Mouse (Mus musculus): ENCODE measurements around the gene Sgcb. TPM values are rescaled to one million over a fixed set of nuclear protein-coding genes. Genes with fewer than 3 reads are reported as not detected.

Sgcb gene
- polyA plus RNA-seq, 1 experiment from 2014 or later: 22.8 TPM

DNA sequence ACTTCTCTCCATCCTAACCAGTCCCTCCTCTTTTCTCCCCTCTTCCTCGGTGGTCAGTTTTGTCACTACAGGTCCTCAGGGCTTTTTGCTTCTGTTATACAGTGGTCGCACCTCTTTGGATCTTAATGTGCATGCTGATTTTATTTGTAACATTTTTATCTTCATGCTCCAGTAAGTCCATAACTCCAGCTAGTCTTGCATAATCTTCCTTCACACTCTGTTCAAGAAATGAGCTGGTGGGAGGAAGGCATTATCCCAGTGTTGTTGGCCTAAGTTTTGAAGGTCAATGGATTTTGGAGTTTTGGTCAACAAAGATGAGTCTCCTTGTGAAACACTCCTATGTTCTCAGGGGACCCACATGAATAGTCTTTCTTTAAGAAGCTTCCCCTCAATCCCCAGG, 20.3 kb upstream of the Sgcb start:
- H3K9me3 ChIP-seq: no peaks in the 10 kb centered on the region
- no peak overlapping the region for H3K27ac ChIP-seq
- no peak overlapping the region for H3K4me3 ChIP-seq
- 80% methylated on average over 2 of the region's 2 CpGs for WGBS
- DNase-seq (ENCODE audit: low spot score): no peak
- 0 out of 2 replicates have a peak, but pooled peaks cover 3% of the 10 kb centered on the region for H3K4me1 ChIP-seq
- no peaks in the 10 kb centered on the region; the same call in 1 of the 2 replicates for H3K27me3 ChIP-seq (ENCODE audit: insufficient read depth, poor library complexity, severe bottlenecking)
- no peaks in the 10 kb centered on the region for H3K36me3 ChIP-seq

DNA sequence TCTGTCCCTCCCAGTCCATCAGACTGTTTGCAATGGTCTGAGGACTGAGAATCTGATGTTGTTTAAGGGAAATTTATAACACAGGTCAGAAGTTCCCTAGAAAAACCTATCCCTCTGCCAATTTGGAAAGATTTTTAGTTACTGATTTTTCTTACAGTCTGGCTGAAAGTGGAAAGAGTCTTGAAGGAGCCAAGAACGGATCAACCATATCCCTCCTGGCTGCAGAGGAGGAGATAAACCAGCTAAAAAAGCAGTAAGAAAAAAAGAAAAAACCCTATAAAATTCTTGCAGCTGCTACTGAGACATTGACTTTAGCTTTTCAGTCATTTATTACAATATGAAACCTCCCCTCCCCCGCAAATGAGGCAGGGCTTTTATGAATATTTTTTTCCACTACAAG, 19.1 kb upstream of the Sgcb start:
- WGBS: 79% methylated on average over 2 of the region's 2 CpGs
- DNase-seq (ENCODE audit: low spot score): no peak
- Histone ChIP-seq H3K27ac (no peak overlapping the region), H3K4me3 (no peak overlapping the region), H3K4me1 (0 out of 2 replicates have a peak, but pooled peaks cover 3% of the 10 kb centered on the region), H3K9me3 (no peaks in the 10 kb centered on the region), H3K36me3 (no peaks in the 10 kb centered on the region), H3K27me3 (ENCODE audit: insufficient read depth, poor library complexity, severe bottlenecking) (peaks cover 4% of the 10 kb centered on the region; the same call in 1 of the 2 replicates)

DNA sequence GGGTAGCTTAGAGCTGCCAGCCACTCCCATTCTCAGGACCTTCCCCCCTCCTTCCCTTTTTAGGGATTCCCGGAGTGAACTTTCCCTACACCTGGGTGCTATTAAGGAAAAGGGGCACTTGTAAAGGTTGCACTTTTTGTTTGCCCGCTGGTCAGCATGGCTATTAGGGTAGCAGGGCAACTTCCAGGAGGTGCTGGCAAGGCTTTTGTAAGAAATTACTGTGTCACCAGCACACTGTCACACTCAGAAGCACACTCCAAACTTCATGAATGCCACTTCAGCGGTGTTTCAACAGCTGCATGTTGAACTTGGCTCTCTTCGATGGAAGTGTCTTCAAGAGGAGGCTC, 4.2 kb upstream of the Sgcb start:
- Histone ChIP-seq H3K27ac (no peak overlapping the region), H3K36me3 (no peaks in the 10 kb centered on the region), H3K4me1 (peaks cover 22% of the 10 kb centered on the region), H3K4me3 (peak overlapping the region; percentile 65), H3K9me3 (no peaks in the 10 kb centered on the region), H3K27me3 (ENCODE audit: insufficient read depth, poor library complexity, severe bottlenecking) (peaks cover 76% of the 10 kb centered on the region)
- DNase-seq (ENCODE audit: low spot score): no peak
- 2% methylated on average over 4 of the region's 4 CpGs for WGBS

DNA sequence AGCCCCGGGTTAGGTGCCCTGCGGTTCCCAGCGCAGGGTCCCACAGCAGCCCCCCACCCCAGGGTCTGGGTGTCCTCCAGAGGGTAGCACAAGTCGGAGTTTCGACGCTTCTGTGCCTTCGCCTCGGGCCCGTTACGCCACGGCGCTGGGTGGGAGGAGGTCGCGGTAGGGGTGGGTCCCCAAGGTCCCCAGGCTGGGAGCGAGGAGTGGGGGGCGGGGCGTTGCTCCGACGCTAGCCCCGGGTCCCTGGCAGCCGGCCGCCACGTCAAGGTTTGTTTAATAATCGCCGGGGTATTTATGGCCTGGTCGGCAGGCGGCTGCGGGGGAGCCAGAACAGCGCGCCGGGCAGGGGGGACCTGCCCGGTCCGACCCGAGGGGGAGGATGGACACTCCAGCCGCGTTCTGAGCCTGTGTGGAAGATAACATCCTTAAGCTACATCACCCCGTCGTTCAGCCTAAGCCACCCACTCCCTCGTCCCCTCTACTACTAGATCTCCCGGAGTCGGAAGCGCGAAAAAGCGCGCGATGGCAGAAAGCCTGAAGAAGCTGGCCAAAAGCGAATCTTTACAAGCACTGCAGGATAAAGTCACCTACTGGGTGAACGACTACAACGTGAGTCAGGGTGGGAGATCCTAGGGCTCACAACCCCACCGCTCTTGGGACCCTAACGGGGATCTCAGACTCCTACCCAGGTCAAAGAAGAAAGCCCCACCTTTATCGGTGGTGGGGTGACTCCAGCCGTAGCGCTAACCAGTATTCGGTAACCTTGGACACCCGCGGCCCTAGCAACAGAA, 3.7 kb upstream of the Sgcb start, which contains the start of gene Spata18:
Gene Spata18, plus strand, starts transcription at position 319 of the 794 bp plus-strand sequence.
- under 1% methylated on average over 54 of the region's 57 CpGs for WGBS

DNA sequence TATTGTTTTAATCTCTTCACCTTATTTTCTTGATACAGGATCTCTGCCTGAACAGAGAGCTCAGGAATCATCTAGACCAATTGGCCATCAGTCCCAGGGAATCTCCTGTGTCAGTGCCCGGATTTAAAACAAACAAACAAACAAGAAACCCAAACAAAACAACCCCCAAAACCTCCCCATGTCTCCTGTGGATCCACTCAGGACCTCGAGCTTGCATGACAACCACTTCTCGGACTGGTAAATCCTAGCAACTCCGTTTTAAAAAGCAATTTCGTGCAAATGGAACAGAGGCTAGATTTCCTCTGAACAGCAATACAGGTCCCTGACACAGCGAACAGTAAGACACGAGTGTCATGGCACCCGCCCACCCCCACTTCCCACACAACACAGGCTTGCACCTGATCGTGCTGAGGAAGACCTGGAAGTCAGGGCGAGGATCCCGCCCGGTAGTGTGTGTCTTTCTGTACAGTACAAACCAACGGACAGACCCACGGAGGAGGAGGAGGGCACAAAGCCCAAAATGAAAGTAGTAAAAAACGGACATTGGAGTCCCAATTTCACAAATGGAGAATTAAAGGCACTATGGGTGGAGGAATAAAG, 2.9 kb upstream of the Sgcb start:
- H3K4me3 ChIP-seq: peak overlapping the region; percentile 65
- H3K27me3 ChIP-seq (ENCODE audit: insufficient read depth, poor library complexity, severe bottlenecking): peaks cover 79% of the 10 kb centered on the region
- no peaks in the 10 kb centered on the region for H3K9me3 ChIP-seq
- WGBS: 2% methylated on average over 15 of the region's 15 CpGs
- no peaks in the 10 kb centered on the region for H3K36me3 ChIP-seq
- H3K4me1 ChIP-seq: peaks cover 22% of the 10 kb centered on the region
- no peak overlapping the region for H3K27ac ChIP-seq
- no peak for DNase-seq (ENCODE audit: low spot score)

More for the DNA sequence above, 3.7 kb upstream of the Sgcb start, which contains the start of gene Spata18:
- Histone ChIP-seq H3K4me1 (peaks cover 22% of the 10 kb centered on the region), H3K27me3 (ENCODE audit: insufficient read depth, poor library complexity, severe bottlenecking) (peaks cover 80% of the 10 kb centered on the region), H3K9me3 (no peaks in the 10 kb centered on the region), H3K4me3 (peak within 1 kb of the TSS; percentile 65), H3K27ac (0 out of 2 replicates have a peak within 1 kb of the TSS, but pooled peaks have one; percentile 6), H3K36me3 (no peaks in the 10 kb centered on the region)
- DNase-seq (ENCODE audit: low spot score): no peak

DNA sequence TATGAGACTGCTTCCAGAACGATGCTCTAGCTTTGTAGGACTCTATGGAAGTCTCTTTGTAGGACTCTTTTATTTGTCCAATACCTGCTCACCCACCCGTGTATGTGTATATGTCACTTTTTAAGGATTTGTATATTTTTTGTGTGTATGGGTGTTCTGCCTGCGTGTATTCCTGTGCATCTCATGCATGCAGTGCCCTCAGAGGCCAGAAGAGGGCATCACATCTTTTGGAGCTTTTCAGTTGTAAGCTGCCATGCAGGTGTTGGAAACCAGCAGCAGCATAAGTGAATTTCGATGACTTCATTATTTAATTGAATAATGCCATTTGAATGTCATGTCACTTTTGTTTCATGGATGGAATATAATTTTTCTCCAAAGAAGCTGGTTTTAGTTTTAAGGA, 5.5 kb downstream of the Sgcb start:
- Histone ChIP-seq H3K4me3 (no peak overlapping the region), H3K27me3 (ENCODE audit: insufficient read depth, poor library complexity, severe bottlenecking) (0 out of 2 replicates have a peak, but pooled peaks cover 8% of the 10 kb centered on the region), H3K4me1 (peaks cover 11% of the 10 kb centered on the region; the same call in 1 of the 2 replicates), H3K27ac (no peak overlapping the region), H3K36me3 (peaks cover 17% of the 10 kb centered on the region; the same call in 1 of the 2 replicates), H3K9me3 (no peaks in the 10 kb centered on the region)
- 79% methylated on average over 4 of the region's 4 CpGs for WGBS
- no peak for DNase-seq (ENCODE audit: low spot score)

DNA sequence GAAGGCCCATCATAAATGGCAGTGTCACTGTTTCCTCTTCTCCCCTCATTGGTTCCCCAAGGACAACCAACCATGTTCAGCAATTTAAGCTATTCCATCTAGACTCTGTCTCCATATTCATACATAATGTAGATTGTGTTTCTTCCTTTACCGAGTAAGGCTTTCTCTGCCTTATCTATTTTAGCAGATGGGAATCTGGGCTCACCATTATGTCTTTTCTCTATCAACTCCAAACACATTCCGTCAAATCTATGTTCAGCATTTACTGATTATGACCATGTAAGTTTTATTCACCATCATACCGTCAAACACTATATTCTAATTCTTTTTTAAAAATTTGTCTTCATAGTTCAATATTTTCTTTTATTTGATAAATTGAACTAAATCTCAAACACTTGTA, 6.5 kb downstream of the Sgcb start:
- DNase-seq (ENCODE audit: low spot score): no peak
- WGBS: 89% methylated on average over 3 of the region's 3 CpGs
- Histone ChIP-seq H3K36me3 (peaks cover 21% of the 10 kb centered on the region; the same call in 1 of the 2 replicates), H3K4me1 (peaks cover 17% of the 10 kb centered on the region; the same call in 1 of the 2 replicates), H3K27ac (no peak overlapping the region), H3K27me3 (ENCODE audit: insufficient read depth, poor library complexity, severe bottlenecking) (0 out of 2 replicates have a peak, but pooled peaks cover 1% of the 10 kb centered on the region), H3K4me3 (no peak overlapping the region), H3K9me3 (no peaks in the 10 kb centered on the region)

DNA sequence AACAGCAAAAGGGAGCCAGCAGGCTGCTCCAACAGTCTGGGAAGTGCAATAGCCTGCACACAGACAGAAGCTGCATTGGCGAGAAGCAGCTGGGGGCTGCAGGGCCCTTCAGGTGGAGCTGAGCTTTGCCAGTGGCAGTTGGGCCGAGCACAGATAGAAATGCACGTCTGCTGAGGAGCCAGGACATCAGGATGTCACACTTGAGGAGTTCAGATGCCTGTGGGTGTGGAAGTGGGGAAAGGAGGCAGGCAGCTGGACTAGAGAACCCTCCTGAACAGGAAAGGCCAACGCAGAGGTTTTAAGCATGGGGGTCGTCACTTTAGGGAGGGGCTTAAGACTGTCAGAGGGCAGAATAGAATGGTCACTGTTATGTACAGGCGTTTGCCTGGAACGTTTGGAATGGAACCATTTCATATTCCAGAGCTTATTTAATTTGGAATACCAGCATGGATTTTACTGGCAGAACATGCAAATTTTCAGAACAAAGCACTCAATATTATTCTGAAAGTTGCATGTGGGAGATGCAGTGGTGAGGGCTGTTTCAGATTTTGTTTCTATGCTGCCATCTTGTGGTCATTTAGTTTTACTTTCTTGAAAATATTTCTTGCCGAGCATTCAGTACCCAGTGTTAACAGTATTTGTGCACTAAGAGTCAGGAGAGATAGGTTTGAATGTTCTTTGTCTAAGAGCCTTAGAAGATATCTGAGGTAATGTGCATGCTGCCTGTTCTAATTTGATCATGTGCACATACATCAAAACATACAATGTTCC, 10.1 kb downstream of the Sgcb start:
- H3K4me3 ChIP-seq: no peak overlapping the region
- no peaks in the 10 kb centered on the region for H3K27me3 ChIP-seq (ENCODE audit: insufficient read depth, poor library complexity, severe bottlenecking)
- 44% methylated on average over 8 of the region's 8 CpGs for WGBS
- 0 out of 2 replicates have a peak overlapping the region, but pooled peaks have one; percentile 7 for H3K27ac ChIP-seq
- no peak for DNase-seq (ENCODE audit: low spot score)
- H3K36me3 ChIP-seq: peaks cover 41% of the 10 kb centered on the region
- H3K9me3 ChIP-seq: 0 out of 2 replicates have a peak, but pooled peaks cover 4% of the 10 kb centered on the region
- H3K4me1 ChIP-seq: peaks cover 17% of the 10 kb centered on the region; the same call in 1 of the 2 replicates

DNA sequence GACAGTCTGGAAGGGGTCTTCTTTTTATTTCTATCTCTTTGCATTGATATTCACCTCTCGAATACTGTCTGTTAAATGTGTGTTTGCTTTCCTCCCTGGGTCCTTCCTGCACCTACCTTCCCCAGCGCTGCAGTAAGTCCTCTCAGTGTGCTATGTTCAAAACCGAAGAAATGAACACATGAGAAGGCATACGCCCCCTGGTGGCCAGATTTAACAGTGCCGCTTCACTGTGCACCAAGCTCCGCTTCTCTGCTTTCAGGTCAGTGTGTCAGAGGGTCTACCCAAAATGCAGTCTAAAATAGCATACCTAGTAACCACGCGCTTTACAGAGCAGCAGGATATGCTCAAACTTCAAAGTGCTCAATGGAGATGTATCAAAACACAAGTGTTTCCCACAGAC, 14.4 kb downstream of the Sgcb start:
- Histone ChIP-seq H3K9me3 (0 out of 2 replicates have a peak, but pooled peaks cover 4% of the 10 kb centered on the region), H3K4me3 (no peak overlapping the region), H3K27me3 (ENCODE audit: insufficient read depth, poor library complexity, severe bottlenecking) (no peaks in the 10 kb centered on the region), H3K4me1 (peaks cover 18% of the 10 kb centered on the region; the same call in 1 of the 2 replicates), H3K36me3 (peaks cover 26% of the 10 kb centered on the region), H3K27ac (no peak overlapping the region)
- 62% methylated on average over 8 of the region's 8 CpGs for WGBS
- DNase-seq (ENCODE audit: low spot score): no peak

DNA sequence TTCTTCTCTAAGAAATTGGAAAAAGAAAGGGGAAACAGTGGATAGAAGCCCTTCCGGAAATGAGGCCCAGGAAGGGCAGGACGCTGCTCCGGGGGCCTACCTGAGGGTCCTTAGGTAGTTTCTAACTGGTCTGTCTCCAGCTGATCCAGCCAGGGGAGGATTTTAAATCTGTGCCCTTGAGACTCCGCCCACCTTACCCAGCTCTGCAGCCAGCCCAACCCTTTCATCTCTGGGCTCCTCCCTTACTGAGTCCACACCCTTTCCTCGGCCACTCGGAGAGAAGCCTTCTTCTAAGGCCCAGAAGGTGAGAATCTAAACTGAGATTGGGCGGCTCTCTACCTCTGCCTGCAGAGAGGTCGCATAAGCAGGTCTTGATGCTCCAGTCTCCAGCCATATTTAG, 15.3 kb downstream of the Sgcb start, which contains the start of gene Lrrc66:
Gene Lrrc66, minus strand, starts transcription at position 236 of the 400 bp plus-strand sequence.
- H3K4me1 ChIP-seq: peaks cover 15% of the 10 kb centered on the region; the same call in 1 of the 2 replicates
- WGBS: 66% methylated on average over 8 of the region's 8 CpGs
- H3K36me3 ChIP-seq: peaks cover 26% of the 10 kb centered on the region
- no peak within 1 kb of the TSS for H3K27ac ChIP-seq
- no peaks in the 10 kb centered on the region for H3K27me3 ChIP-seq (ENCODE audit: insufficient read depth, poor library complexity, severe bottlenecking)
- 0 out of 2 replicates have a peak, but pooled peaks cover 4% of the 10 kb centered on the region for H3K9me3 ChIP-seq
- DNase-seq (ENCODE audit: low spot score): no peak
- H3K4me3 ChIP-seq: no peak within 1 kb of the TSS

DNA sequence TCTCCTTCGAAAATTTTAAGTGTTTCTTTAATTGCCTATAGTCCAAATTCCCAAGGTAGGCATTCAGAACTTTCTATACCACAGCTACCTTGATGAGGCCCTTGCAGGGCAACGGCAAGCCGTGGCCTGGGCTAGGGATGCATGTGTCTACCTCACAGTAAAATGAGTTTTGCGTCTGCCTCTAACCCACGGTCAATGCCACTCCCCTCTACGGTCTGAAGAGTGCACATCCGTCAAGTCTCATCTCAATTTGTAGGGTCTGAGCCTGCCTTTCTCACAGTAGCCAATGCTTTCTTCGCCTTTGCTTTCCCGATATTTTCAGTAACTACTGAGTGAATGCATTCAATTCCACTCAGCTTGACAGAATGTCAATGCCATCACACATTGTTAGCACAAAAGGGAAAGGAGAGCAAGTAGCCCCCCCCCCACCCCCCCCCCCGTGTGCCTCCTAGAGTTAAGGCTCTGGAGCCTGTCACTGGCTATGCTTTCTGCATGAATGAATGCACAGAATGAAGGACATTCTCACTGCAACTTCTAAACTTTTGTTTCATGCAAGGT, 16.5 kb downstream of the Sgcb start:
- Histone ChIP-seq H3K27me3 (ENCODE audit: insufficient read depth, poor library complexity, severe bottlenecking) (no peaks in the 10 kb centered on the region), H3K9me3 (0 out of 2 replicates have a peak, but pooled peaks cover 4% of the 10 kb centered on the region), H3K27ac (no peak overlapping the region), H3K4me1 (peaks cover 8% of the 10 kb centered on the region; the same call in 1 of the 2 replicates), H3K4me3 (no peak overlapping the region), H3K36me3 (peaks cover 22% of the 10 kb centered on the region)
- no peak for DNase-seq (ENCODE audit: low spot score)
- 75% methylated on average over 10 of the region's 10 CpGs for WGBS

DNA sequence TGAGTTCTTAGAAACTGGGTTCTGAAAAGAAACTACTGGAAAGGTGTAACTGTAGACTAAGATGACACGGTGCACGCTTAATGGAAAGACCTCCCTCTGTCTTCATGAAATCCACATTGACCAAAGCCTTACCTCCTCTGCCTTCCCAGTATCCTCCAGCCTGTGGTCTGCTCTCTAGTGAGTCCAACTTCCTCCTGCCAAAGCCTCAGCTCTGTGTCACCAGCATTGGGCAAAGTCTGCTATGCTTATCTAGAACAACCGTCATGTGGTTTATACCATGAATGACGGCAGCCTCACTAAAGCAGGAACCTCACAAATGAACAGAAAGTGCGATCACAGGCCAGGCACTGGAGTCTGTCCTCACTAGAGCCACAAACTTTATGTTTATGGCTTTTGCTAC, 17.4 kb downstream of the Sgcb start:
- H3K4me3 ChIP-seq: no peak overlapping the region
- no peak overlapping the region for H3K27ac ChIP-seq
- H3K36me3 ChIP-seq: peaks cover 16% of the 10 kb centered on the region
- DNase-seq (ENCODE audit: low spot score): no peak
- 0 out of 2 replicates have a peak, but pooled peaks cover 4% of the 10 kb centered on the region for H3K9me3 ChIP-seq
- peaks cover 8% of the 10 kb centered on the region; the same call in 1 of the 2 replicates for H3K4me1 ChIP-seq
- no peaks in the 10 kb centered on the region for H3K27me3 ChIP-seq (ENCODE audit: insufficient read depth, poor library complexity, severe bottlenecking)
- WGBS: 56% methylated on average over 5 of the region's 5 CpGs

Data from heart, embryonic 10.5 days (tissue).